16 mouse cellular contexts compared by ENCODE assay signal in genomic region chr15:90153821-90154560, GRCm38 (mm10).
DNase-seq lines count a peak whose midpoint lies in the region.
"Had no signal": no experiment of that assay in that cellular context is flagged by ENCODE, and none has a peak within 500 bp of the region (broad histone marks: within the 10 kb centered on the region; RNA-seq: fewer than 3 reads in every experiment).

No protein-coding gene starts in this region.

- H3K9me3 ChIP-seq in forebrain, embryonic 10.5 days = no peaks in the 10 kb centered on the region
- H3K9me3 ChIP-seq: midbrain, embryonic 15.5 days had no signal

- H3K27me3 ChIP-seq in forebrain, embryonic 10.5 days (ENCODE audit: poor library complexity, severe bottlenecking) = no peaks in the 10 kb centered on the region
- H3K27me3 ChIP-seq: hindbrain, embryonic 13.5 days; midbrain, embryonic 15.5 days had no signal

- WGBS in forebrain, embryonic 10.5 days = 89% methylated on average over 10 of the region's 10 CpGs

- H3K4me3 ChIP-seq in forebrain, embryonic 10.5 days = no peak overlapping the region
- H3K4me3 ChIP-seq: hindbrain, embryonic 13.5 days; midbrain, embryonic 15.5 days had no signal

- DNase-seq in embryo, embryonic 11 days = peak; percentile 10
- DNase-seq in embryo, embryonic 9.5 days (ENCODE audit: extremely low spot score) = no peak
- peak; percentile 66 for DNase-seq in right cerebral cortex, adult 18-20 months
- no peak for DNase-seq in right cerebral cortex, postnatal 4 days
- DNase-seq in left cerebral cortex, postnatal 36 days (ENCODE audit: low spot score in 2 of 2) = peak; percentile 25 to 31
- no peak for DNase-seq in forebrain, embryonic 10.5 days (ENCODE audit: extremely low spot score, low spot score)
- no peak for DNase-seq in adrenal gland, postnatal 14 days
- no peak for DNase-seq in adipocyte (ENCODE audit: low spot score)
- DNase-seq: adrenal gland, adult 8-10 months; gastrocnemius, postnatal 36 days; kidney, adult 8-10 months; lung, postnatal 4 days; spleen, adult 18-20 months had no signal

- H3K36me3 ChIP-seq in forebrain, embryonic 10.5 days (replicated peaks) = no peaks in the 10 kb centered on the region
- H3K36me3 ChIP-seq: hindbrain, embryonic 13.5 days; midbrain, embryonic 15.5 days had no signal

- no peaks in the 10 kb centered on the region; the same call in 1 of the 2 replicates for H3K4me1 ChIP-seq in forebrain, embryonic 10.5 days
- H3K4me1 ChIP-seq: hindbrain, embryonic 13.5 days; midbrain, embryonic 15.5 days had no signal

- H3K27ac ChIP-seq in forebrain, embryonic 10.5 days = no peak overlapping the region
- H3K27ac ChIP-seq: hindbrain, embryonic 13.5 days; midbrain, embryonic 15.5 days; stomach, postnatal 0 days had no signal

- intact Hi-C loops in left cerebral cortex, postnatal 36 days (cut with DNase I) = no loop called here

Comparison
In these comparisons a context has a peak if more than half of its experiments do, and no peak if none do; other contexts are left out.
1. DNase-seq: peak in embryo, embryonic 11 days (single experiment), right cerebral cortex, adult 18-20 months (single experiment) and left cerebral cortex, postnatal 36 days (2 of 2); none in embryo, embryonic 9.5 days (single experiment), right cerebral cortex, postnatal 4 days (single experiment), forebrain, embryonic 10.5 days (single experiment), adrenal gland, postnatal 14 days (single experiment) and adipocyte (single experiment).